Mouse (Mus musculus): ENCODE data around the gene Olfr31. TPM values are rescaled to one million over a fixed set of nuclear protein-coding genes. Genes with fewer than 3 reads are reported as not detected.

The Olfr31 gene
- polyA plus RNA-seq (2012; rRNA removed), result not detected in 2 replicates

GRCm38 (mm10) chr14:14322528-14322927 lies at the start of gene Olfr31:
Gene Olfr31 (plus strand): TSS chr14:14322828.
- DNase-seq (ENCODE audit: low read depth, low spot score), result no peak

DNA sequence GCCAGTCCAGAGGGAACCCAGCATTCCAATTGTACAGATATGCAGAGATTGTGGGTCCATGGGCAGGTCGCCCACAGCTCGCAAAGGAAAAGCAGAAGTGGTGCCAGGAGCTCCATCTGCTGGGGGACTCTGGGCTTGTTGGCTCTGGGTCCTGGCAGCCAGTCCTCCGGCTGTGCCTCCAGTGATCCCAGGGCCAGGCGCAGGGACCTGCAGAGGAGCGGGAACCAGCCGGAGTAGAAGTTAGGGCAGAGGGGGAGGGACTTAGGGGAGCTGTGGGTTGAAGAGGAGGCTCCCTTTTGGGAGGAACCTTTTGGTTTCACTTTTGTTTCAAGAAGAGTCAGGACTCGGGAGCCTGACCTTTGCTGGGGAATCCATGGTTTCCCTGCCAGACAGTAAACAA lies 28.2 kb upstream of the Olfr31 start:
- DNase-seq (ENCODE audit: low read depth, low spot score), result peak; percentile 24
- 42% methylated on average over 7 of the region's 7 CpGs for WGBS

GRCm38 (mm10) chr14:14308938-14309337 lies 13.7 kb upstream of the Olfr31 start:
- no peak for DNase-seq (ENCODE audit: low read depth, low spot score)
- 38% methylated on average over 16 of the region's 16 CpGs for WGBS

GRCm38 (mm10) chr14:14309416-14309815 lies 13.2 kb upstream of the Olfr31 start:
- DNase-seq (ENCODE audit: low read depth, low spot score), result no peak
- 42% methylated on average over 14 of the region's 14 CpGs for WGBS

DNA sequence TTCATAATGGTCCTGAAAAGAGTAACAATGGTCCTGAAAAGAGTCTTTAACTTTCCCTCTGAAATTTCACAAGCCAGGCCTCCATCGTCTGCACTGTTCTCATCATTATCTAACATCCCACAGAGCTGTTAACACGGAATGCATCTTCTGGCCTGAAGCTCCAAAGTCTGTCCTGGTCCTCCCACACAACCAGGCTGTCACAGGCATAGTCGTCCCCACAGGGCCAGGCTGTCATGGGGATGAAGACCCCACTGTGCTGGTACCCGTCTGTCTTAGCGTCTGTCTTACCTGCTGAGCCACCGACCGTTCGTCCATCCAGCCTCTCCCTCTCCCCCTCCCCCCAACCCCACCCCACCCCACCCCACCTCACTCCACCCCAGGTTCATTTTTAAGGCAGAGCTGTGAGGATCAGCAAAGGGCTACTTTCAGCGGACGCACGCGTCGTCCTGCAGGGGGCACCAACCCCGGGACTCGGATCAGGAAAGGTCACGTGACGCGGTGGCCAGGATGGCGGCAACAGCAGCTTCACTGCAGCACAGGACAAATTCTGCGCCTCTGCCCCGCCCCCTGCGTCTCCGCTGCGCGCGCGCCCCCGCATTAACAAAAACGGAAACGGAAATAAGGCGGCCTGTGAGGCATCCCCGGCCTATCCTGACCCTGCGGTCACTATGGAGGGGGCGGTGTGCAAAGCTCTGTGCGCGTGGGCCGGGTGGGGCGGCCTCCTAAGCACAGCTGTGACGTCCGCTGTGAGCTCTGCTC lies 22.7 kb downstream of the Olfr31 start:
- peak; percentile 59 for DNase-seq (ENCODE audit: low read depth, low spot score)
- WGBS, result 4% methylated on average over 40 of the region's 40 CpGs

DNA sequence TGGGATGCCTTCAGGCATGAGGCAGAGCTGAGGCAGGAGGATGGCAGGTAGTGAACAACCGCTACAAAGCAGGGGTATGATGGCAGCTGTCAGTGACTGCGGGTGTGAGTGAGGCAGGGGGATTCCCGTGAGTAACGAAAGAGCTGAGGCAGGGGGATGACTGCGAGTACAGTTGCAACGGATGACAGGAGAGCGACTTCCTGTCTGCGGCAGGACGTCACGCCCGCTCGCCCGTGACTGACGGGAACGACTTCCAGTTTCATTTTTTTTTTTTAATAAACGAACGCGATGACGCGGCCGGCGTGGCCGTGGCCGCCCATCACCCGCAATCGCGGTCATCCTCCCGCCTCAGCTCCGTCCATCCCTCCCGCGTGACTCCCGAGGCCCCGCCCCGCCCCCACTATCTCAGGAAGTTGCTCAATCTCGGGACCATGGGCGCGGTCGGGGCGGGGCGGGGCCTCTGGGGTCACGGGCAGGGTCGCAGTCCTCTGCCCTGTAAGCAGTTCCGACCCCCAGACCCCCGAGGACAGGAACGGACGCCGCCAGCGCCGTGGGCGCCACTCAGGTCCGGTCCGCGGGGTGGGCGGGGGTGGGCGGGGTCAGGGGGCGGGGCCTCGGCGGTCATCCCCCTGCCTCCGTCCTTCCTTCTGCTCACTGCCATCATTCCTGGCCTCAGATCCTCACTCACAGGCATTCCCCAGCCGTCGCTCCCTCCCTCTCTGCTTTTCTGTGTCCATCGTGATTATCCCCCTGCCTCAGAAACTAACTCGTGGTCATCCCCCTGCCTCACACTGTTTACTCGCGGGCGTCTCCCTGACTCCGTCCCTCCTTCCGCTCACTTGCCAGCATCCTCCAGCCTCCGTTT lies 23.6 kb downstream of the Olfr31 start, which contains the start of gene Il3ra:
TSS of gene Il3ra (plus strand) at position 328 of the 865 bp plus-strand sequence.
- peak; percentile 14 for DNase-seq (ENCODE audit: low read depth, low spot score)
- 5% methylated on average over 67 of the region's 69 CpGs for WGBS

DNA sequence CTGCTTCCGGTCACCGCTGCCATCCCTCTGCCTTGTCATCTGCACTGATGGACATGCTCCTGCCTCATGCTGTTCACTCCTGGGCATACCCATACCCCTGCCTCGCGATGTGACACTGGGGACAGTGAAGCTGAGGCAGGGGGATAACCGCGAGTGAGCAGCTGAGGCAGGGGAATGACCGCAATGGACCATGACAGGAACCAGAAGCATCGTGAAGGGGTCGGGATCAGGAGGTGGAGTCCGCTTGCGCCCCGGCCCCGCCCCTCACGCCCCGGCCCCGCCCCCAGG lies 24.1 kb downstream of the Olfr31 start:
- WGBS, result 37% methylated on average over 16 of the region's 16 CpGs
- DNase-seq (ENCODE audit: low read depth, low spot score), result no peak

DNA sequence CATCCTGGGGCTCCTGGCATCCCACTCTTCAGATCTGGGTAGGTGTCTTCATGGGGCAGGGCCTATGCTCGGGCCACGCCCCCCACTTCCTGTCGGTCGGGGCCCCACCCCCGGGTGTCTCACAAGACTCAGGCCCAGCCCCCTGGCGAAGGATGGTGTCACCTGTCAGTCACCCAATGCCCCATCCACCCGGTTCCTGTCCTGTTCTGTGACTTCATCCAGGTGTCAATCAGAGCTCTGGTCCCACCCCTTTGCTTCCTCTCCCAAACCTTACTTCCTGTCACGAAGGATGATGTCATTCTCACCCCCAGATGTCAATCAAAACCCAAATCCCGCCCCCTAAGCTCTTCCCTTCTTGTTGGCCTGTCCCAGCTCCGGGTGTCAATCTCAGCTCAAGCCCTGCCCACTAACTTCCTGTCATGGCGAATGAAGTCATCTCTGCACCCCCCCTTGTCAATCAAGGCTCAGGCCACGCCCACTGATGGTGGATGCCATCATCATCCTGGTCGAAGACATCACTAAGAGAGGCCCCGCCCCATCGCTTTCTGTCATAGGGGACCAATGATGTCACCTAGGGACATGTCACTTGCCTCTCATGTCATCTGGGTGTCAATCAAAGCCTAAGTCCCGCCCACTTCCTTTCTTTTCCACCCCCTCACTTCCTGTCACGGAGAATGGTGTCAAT lies 24.7 kb downstream of the Olfr31 start:
- 82% methylated on average over 17 of the region's 17 CpGs for WGBS
- no peak for DNase-seq (ENCODE audit: low read depth, low spot score)

DNA sequence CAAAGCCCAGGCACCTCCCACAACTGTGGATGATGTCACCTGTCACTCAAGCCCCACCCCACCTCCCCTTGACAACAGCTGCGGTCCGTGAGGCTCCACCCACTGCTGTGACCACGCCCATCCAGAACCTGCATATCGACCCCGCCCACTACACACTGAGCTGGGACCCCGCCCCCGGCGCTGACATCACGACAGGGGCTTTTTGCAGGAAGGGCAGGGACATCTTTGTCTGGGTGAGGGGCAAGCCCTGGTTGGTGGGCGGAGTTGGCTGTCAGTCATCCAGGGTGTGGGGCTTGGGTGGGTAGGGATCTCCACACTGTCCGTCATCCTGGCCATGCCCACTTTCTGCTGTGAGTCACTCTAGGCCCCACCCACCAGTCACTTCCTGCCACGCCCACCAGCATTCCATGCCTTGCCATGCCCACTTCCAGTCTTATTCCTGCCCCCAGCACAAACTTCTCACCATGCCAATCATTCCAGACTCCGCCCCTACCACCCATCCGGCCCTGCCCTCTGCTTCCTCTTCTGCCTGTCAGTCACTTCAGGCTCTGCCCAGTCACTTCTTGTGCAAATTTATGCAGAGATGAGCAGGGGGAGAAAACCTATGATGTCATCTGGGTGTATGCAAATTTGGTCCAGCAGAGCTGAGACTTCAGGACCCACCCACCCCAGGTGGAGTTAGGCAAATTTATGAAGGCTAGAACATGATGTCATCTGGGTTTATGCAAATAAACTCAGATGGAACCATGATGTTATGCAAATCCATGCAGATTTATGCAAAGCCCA lies 25.4 kb downstream of the Olfr31 start:
- no peak for DNase-seq (ENCODE audit: low read depth, low spot score)
- WGBS, result 93% methylated on average over 14 of the region's 14 CpGs

DNA sequence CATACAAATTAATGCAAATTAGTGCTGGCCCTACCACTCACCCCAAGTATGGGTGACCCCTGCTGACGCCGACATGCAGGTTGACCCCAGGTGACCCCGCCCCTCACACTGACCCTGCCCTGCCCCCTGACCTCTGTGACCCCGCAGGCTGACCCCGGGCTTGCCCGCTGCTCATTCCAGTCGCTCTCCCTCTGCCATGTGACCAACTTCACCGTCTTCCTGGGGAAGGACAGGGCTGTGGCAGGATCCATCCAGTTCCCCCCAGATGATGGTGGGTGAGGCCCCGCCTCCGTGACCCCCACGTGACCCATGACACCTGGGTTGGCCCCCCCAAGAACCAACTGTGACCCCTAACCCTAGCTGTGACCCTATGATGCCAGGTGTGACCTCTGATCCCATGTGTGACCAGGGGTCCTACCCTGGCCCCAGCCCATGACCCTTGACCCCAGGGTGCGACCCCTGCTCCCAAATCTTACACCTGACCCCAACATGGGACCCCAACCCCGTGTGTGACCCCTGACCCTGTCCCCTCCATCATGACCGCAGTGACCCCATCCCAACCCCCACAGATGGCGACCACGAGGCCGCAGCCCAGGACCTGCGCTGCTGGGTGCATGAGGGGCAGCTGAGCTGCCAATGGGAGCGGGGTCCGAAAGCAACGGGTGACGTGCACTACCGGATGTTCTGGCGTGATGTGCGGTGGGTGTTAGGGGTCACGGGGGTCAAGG lies 26.2 kb downstream of the Olfr31 start:
- DNase-seq (ENCODE audit: low read depth, low spot score), result no peak
- 97% methylated on average over 26 of the region's 26 CpGs for WGBS

- 98% methylated on average over 20 of the region's 20 CpGs for WGBS
- DNase-seq (ENCODE audit: low read depth, low spot score), result no peak
Observed at GRCm38 (mm10) chr14:14349485-14350262, 27.0 kb downstream of the Olfr31 start.

DNA sequence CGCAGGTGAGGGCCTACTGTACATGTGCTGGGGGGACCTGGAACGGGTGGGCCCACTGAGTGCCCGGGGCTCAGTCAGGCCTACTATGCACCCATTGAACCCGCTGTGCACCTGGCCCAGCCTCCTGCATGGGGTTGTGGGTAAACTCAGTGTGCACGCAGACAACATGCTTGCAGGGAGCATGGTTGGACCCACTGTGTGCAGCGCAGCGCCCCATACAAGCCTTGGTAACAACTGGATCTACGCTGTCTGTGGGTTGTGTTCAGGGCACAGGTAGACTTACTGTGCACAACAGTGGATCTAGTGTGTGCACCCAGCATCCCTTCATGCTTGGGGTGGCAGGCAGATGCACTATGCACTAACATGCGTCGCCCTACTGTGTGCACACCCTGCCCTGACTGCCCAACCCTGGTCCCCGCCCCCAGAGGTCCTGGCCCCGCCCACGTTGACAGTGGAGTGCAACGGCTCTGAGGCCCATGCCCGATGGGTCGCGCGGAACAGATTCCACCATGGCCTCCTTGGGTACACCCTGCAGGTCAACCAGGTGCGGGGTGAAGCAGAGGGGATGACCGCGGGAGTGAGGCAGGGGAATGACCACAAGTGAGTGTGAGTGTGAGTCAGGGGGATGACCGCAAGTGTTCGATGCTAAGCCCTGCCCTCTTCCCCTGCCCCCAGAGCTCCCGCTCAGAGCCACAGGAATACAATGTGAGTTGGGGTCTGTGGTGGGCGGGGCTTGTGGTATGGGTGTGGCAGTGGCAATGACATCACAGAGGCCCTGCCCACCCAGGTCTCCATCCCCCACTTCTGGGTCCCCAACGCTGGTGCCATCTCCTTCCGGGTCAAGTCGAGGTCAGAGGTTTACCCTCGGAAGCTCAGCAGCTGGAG lies 27.9 kb downstream of the Olfr31 start:
- WGBS, result 97% methylated on average over 29 of the region's 29 CpGs
- no peak for DNase-seq (ENCODE audit: low read depth, low spot score)

DNA sequence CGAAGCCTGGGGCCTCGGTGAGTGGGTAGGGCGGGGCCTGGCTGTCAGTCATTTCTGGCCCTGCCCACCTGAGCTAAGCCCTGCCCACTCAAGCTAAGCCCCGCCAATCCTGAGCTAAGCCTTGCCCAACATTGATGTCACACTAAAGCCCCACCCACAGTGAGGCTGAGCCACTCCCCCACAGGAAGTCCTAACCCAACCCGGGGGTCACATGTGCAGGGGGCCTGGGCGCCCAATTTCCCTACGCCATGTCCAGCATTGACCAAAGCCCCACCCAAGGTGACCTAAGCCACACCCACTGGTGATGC lies 28.5 kb downstream of the Olfr31 start:
- no peak for DNase-seq (ENCODE audit: low read depth, low spot score)
- WGBS, result 96% methylated on average over 7 of the region's 7 CpGs

- WGBS, result 97% methylated on average over 9 of the region's 9 CpGs
- DNase-seq (ENCODE audit: low read depth, low spot score), result no peak
Observed at GRCm38 (mm10) chr14:14351721-14352590, 29.3 kb downstream of the Olfr31 start.

DNA sequence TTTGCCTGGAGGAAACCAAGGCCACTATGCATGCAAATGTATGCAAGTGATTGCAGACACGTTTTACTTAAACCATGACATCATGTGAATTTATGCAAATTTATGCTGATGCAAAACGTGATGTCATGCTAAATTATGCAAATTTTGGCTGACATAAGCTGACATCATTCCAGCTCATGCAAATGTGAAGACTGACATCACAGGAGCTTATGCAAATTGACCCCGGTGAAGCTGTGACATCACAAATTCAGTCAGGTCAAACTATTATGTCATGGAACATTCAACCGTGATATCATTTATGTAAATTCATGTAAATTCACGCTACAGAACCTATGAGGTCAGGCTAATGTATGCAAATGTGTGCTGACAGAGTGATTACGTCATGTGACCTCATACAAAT lies 30.0 kb downstream of the Olfr31 start:
- no peak for DNase-seq (ENCODE audit: low read depth, low spot score)
- WGBS, result 88% methylated on average over 6 of the region's 6 CpGs

DNA sequence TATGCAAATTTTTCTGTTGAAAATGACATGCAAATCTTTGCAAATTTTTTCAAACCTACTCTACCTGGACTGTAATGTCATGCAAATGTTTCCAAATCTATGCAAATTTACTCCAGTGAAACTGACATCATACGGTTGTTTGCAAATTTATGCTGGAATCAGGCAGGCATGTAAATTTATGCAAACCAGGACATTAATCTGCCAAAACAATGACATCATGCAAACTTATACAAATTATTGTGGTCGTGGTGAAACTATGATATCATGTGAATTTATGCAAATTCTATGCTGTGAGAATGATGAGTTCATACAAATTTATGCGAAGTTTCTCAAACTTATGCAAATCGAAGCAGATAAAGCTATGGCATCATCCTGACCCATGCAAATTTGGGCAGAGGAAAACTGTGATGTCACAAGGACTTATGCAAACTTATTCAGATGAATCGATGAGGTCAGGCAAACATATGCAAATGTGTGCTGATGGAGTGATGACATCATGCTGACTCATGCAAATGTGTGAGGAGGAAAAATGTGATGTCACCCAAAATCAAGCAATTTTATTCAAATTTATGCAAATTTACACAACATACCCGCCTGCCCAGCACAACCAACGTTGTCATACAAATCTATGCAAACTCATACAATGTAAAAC lies 30.6 kb downstream of the Olfr31 start:
- WGBS, result 94% methylated on average over 7 of the region's 7 CpGs
- DNase-seq (ENCODE audit: low read depth, low spot score), result no peak
